Mouse (Mus musculus) CH12.LX (cell line): ENCODE data around the gene Tbc1d9b.

ENCODE experiments used
- CTCF ChIP-seq, 2 experiments: IDR thresholded peaks in 1 of 2; conservative IDR thresholded peaks in 1 of 2; 2 replicates each; pipeline ENCODE4 v1.5.1; 2011 to 2012; ENCODE audit warnings: low read depth in 2 of 2, low read length in 2 of 2, improper control_type of control experiment in 1 of 2, inconsistent platforms in 1 of 2, mild to moderate bottlenecking in 1 of 2, moderate library complexity in 1 of 2
- ETS1 ChIP-seq: conservative IDR thresholded peaks from 2 replicates; pipeline ENCODE4 v1.6.1; 2012; ENCODE audit warnings: low read depth, mild to moderate bottlenecking, inconsistent platforms, low read length, improper control_type of control experiment, moderate library complexity
- GABPA ChIP-seq: IDR thresholded peaks from 2 replicates; pipeline ENCODE4 v1.6.1; 2012; ENCODE audit warnings: low read depth, low read length, improper control_type of control experiment, inconsistent platforms; ENCODE audit not compliant: insufficient replicate concordance
- HCFC1 ChIP-seq: IDR thresholded peaks from 2 replicates; pipeline ENCODE4 v1.6.1; 2012; ENCODE audit warnings: low read depth, mild to moderate bottlenecking, inconsistent platforms, low read length, improper control_type of control experiment
- KAT2A ChIP-seq: IDR thresholded peaks from 2 replicates; pipeline ENCODE4 v1.6.1; 2012; ENCODE audit warnings: low read length, improper control_type of control experiment, inconsistent platforms; ENCODE audit not compliant: insufficient replicate concordance
- MAFK ChIP-seq: IDR thresholded peaks from 2 replicates; pipeline ENCODE4 v1.6.1; 2011; ENCODE audit warnings: low read length, improper control_type of control experiment; ENCODE audit not compliant: insufficient replicate concordance
- MAZ ChIP-seq: IDR thresholded peaks from 2 replicates; pipeline ENCODE4 v1.6.1; 2012; ENCODE audit warnings: low read depth, mild to moderate bottlenecking, inconsistent platforms, low read length, improper control_type of control experiment, moderate library complexity
- MEF2A ChIP-seq: IDR thresholded peaks from 2 replicates; pipeline ENCODE4 v1.6.1; 2014; ENCODE audit warnings: low read depth, mild to moderate bottlenecking, inconsistent platforms, low read length, improper control_type of control experiment, borderline replicate concordance
- PAX5 ChIP-seq: IDR thresholded peaks from 2 replicates; pipeline ENCODE4 v1.6.1; 2012; ENCODE audit warnings: low read length, inconsistent platforms, mixed read lengths
- POLR2A ChIP-seq: IDR thresholded peaks from 2 replicates; pipeline ENCODE4 v1.6.1; 2011; ENCODE audit warnings: low read depth, mild to moderate bottlenecking, improper control_type of control experiment, low read length
- UBTF ChIP-seq: IDR thresholded peaks from 2 replicates; pipeline ENCODE4 v1.6.1; 2012; ENCODE audit warnings: low read depth, mild to moderate bottlenecking, inconsistent platforms, low read length, improper control_type of control experiment, moderate library complexity
- USF1 ChIP-seq: IDR thresholded peaks from 2 replicates; pipeline ENCODE4 v1.6.1; 2014; ENCODE audit warnings: low read depth, mild to moderate bottlenecking, inconsistent platforms, low read length, improper control_type of control experiment
- ZKSCAN1 ChIP-seq: IDR thresholded peaks from 2 replicates; pipeline ENCODE4 v1.6.1; 2012; ENCODE audit warnings: low read depth, inconsistent platforms, low read length, improper control_type of control experiment, borderline replicate concordance
- ZNF384 ChIP-seq: IDR thresholded peaks from 2 replicates; pipeline ENCODE4 v1.6.1; 2012; ENCODE audit warnings: low read depth, low read length, improper control_type of control experiment, inconsistent platforms

DNA sequence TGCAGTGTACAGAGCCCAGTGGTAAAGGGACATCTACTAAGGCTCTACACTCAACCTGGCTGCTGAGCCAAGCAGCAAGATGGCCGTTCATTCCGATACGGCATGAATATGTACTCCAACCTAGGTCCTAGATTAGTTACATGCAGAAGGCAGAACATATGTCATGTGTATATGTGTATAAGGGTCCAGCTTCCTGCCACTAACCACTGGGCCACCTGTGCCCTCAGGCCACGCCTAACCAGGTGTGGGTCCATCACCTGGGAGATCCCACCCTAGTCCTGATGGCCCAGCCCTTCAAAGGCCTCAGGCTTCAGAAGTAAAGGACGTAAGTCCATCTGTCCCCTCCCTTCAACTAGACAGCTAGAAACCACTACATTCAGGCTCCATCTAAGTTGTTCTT lies 76.8 kb downstream of the Tbc1d9b start:
- TF ChIP-seq KAT2A: no peak
- no peak for TF ChIP-seq CTCF (conservative IDR thresholded peaks at IDR 0.05 in 1 of 2, IDR thresholded peaks at IDR 0.05 in 1 of 2; ENCODE audit: low read depth in 2 of 2, low read length in 2 of 2)
- TF ChIP-seq POLR2A: no peak
- TF ChIP-seq MAZ: no peak
- no peak for TF ChIP-seq GABPA
- no peak for TF ChIP-seq USF1
- no peak for TF ChIP-seq ZKSCAN1
- TF ChIP-seq ZNF384: no peak
- no peak for TF ChIP-seq MAFK
- no peak for TF ChIP-seq UBTF
- TF ChIP-seq PAX5: no peak
- TF ChIP-seq HCFC1: no peak
- TF ChIP-seq ETS1: no peak
- TF ChIP-seq MEF2A: no peak
